Mouse (Mus musculus) hindlimb bud, embryonic 11.5 days (tissue): Measurements from ENCODE around the gene Pigs.

Experiments
- DNase-seq: peaks from one replicate; pipeline ENCODE4 v3.0.0-alpha.2; 2012; ENCODE audit warnings: low read depth, low spot score; ENCODE audit errors: extremely low spot score

The Pigs gene

DNA sequence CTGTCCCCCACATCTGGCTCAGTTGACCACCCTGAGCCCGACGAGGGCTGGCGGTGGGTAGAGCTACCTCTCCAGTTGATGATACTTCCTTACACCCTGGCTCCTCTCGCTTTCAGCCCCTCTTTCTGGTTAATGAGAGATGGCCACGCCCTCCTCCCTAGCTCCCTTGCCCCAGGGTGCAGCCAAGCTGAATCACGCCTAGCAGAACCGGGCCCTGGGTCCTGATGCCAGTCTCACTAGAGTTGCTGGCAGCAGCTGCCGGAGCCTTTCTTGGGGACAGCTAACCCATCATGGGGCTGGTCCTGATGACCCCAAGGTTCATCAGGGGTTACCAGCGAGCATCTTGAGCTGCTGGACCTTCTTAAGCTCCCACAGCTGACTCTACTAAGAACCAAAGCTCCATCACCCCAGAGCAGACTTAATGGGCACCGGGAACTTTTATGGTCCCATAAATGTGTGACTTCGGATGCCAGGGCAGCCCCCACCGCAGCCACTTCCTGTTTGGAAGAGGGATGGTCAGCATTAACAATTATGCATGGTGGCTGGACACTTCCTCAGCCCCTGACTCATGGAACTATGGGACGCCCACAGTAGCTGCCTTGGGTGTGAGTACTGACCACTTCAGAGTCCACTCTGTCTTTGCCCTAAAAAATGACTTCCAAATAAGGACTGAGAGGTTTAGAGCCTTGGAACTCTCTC is 35.2 kb downstream of the Pigs start:
- DNase-seq: no peak

DNA sequence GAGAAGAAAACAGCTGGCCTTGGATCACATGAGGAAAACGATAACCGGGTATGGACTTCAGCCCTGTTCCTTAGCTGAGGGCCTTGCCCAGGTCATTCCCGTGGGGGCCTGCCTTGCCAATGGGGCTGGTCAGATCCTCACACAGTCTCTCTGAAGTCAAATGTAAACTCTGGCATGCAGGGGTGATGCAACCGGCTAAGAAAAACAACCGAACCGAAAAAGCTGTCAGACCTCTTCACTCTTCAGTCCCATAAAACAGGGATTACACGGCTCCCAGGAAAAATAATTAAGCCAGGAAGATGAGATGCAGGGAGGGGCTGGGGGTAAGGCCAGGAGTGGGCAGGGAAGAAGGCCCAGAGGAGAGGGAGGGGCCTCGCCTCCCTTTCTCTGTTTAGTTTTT is 35.9 kb downstream of the Pigs start:
- no peak for DNase-seq

DNA sequence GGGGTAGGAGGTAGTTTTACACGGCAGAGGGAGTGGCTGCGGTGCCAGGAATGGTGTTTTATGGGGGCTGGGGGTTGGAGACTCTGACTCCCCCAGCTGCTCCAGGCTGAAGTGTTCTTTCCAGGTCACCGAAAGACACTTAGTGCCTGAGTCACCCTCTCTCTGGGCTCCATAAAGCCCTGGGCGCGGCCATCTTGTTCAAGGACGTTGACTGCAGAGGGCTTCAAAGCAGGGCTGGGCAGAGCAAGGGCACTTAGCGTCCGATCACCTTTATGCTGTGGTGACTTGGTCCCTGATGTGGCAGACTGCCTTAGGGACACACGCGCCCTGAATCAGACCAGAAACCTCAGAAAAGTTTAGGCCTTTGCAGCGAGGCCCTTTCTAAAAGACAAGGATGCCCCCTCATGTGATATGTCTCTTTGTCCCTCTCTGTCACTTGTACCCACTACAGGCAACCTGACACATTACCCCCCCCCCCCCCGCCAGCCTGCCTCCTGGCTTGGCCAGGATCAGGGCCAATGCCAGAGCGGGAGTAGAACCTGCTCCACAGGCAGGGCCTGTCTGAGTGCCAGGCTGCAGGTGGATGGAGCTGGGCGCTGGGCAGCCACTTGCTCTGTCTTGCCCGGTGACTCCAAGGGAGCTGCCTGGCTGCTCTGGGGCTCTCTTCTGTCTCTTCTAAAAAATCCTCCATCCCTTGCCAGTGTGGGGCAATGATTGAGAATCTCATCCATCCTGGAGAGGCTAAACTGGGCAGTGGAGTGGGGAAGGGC is 39.4 kb downstream of the Pigs start:
- no peak for DNase-seq

DNA sequence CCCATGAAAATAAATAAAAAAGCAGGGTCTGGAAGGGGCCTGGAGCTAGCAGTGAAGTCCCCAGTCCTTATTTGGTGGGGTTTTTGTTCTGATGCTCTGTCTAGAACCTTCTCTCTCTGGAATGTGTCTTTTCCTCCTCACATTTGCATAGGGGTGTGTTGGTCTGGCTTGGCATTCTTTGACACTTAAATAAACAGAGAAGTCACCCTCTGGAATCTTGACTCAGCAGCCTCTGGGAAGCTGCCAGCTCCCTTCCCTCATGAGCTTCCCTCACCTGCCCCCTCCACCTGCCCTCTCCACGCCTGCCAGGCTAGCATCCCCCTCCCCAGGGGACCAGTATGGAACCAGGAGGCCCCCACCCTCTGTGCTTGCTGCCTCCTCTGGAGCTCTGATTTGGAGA is 42.2 kb downstream of the Pigs start:
- no peak for DNase-seq

DNA sequence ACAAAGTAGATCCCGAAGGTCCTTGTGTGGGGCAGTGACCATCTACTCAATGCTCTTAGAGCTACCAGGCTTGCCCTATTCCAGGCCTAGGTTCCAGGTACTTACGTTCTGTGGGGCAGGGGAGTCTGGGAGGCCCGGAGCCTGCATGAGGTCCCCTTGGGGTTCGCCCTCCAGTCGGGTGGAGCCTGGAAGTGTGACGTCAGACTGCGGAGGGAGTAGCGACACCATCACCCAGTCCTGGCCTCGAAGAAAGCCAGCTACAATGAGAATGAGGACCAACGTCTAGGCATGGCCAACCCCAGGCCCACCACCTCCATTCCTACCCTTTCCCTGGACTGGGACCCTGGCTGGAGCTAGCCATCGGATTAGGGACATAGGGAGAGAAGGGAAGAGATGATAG is 43.5 kb downstream of the Pigs start:
- DNase-seq: no peak

DNA sequence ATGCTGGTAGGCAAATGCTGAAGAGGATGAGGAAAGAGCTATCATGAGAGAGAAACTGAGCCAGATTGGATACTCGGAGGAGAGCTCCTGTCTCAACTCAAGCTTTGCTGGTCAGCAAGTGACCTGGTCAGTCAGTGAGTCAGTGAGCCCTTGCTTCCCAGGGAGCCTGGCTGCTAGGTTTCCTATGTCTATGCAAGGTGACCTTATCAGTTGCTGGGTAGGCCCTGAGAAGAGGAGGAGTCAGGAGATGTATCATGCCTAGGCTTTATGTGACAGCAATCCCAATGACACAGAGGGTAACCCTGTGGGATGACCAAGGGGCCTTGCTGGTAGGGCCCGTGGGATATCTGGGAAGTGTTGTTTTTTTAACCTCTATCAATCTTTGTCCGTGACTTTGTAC is 44.0 kb downstream of the Pigs start:
- DNase-seq: no peak

DNA sequence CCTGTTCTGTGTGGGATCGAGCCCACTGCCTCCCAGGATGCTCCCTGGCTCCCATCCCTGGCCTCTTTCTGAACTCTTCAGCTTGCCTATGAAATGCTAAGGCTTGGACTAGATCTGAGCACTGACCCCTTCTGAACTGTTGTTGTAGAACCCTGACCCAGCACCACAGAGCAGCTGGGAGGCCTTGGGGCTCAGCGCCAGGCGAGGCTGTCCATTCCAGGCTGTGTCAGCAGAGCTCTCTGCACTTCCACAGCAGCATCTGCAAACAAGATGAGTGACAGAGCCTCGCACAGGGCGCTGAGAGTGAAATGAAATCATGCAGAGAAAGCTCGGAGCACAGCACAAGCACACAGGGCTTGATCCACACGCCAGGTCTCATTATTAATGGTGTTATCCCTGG is 44.4 kb downstream of the Pigs start:
- DNase-seq: no peak

DNA sequence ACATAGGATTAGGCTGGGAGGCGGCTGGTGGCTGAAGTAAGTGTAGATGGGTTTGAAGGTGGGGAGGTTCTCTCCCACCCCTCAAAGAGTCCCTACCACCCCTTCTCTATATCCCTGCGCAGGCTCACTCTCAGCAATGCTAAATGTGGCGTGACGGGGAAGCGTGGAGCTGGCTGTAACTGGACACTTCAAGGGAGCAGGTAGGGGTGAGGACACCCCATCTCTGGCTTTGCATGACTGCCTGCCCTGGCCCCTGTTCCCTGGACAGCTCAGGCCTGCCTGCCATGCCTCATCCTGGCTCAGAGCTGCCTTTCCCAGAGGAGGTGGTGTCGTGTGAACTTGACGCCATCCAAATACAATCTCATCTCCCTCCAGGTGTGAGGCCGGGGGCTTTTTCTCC is 45.9 kb downstream of the Pigs start:
- DNase-seq: no peak

DNA sequence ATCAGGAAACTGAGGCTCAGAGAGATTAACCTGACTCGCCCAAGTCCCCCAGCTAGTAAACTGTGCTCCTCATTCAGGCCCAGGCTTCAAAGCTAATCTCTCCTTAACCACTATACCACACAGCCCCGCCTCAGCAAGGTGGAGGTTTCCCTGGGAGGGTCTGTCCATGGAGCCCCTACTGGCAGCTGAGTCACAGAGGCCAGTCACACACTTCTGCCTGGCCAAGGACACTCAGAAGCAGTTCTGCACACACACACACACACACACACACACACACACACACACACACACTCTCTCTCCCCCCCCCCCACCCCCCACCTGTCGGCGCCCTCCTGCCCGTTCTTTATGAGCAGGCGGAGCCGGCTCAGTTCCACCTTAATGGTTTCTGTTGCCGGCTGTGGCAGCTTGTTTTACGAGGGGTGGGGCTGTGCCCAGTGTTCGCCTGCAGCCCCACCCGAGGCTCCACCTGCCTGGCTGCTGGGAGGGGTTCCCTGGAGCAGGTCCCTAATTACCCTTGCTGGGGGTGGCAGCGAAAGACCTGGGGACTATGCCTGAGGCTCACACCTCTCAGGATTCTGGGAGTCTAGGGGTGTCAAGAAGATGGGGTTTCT is 49.4 kb downstream of the Pigs start:
- no peak for DNase-seq

DNA sequence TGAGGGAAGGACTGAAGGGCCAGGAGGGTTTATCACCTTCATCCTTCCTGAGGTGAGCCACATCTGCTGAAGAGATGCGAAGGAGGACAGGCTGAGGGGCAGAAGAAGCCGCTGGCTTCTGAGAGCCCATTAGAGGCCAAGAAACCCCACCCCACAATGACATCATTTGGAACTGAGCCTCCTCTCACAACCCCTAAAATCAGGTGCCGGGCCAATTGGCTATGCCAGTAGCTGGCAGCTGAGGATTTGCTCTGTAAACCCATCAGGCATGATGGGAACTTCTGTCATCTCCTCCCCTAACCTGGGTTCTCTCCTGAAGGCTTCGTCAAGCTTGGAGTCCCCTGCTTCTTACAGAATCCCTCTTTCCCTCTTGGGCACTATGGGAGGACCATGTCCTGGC is 52.1 kb downstream of the Pigs start:
- DNase-seq: no peak

DNA sequence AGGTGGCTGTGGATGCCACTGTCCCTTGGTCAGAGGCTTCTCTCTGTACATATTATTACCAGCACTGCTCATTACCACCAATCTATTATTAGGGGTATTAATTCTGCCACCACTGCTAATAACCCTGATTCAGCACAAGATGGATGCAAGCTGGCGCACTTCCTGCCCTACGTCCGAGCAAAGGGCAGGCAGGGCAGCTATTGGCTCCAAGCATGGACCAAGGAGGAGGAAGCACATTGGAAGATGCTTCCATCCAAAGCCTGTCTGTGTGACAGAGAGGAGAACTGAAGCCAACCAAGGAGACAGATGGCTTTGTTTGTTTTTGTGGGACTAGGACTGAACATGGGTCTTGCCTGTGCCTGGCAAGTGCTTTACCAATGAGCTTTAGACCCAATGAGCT is 52.8 kb downstream of the Pigs start:
- DNase-seq: no peak

DNA sequence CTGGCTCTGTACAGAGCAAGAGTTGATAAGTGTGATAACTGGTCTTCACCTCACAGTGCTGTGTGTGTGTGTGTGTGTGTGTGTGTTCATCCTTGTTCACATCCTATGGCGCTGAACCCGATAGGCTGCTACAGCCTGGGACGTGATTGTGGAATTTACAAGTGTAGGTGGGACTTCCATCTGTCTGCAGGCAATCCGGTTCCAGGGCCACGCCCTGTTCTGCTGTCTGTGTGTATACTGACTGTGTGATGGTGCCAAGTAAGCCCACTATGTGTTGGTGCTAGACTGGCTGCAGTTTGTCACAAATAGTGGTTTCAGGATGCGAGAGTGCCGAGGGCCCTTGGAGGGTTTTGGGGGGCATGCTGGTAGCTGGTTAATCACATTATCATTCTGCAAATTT is 54.1 kb downstream of the Pigs start:
- no peak for DNase-seq

DNA sequence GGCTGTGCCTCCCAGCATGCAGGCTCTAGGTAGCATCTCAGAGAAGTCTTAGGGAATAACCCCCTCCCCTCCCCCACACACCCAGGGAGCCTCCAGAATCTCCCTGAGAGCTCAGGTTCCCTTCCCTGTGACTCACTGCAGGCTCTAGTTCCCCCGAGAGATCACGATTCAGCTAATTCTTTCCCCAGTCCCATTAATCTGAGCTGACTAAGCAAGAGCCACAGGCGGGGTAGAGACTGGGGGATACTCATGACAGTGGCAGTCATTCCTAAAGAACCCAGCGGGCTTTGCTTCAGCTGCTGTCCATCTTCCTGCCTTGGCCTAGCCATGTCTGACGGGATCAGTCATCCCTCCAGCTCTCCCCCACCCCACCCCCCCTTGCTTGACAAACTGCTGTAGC is 54.5 kb downstream of the Pigs start:
- no peak for DNase-seq

DNA sequence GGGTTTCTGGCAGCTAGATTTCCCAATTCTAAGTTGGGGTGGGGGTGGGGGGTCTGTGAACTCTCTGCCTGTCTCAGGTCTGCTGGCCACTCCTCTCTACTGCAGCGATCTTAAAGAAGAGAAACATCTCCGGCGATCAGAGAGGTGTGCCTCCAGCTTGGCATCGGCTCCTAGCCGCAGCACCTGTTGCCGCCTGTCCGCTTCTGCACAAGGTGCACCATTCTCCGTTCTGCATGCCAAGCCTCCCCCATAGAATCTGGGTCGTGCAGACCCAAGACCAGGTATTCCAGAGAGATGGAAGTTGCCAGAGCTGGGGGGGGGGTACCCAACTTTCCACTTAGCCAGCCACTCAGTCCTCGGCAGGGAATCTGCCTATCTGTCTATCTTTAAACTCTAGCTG is 57.6 kb downstream of the Pigs start:
- DNase-seq: no peak

DNA sequence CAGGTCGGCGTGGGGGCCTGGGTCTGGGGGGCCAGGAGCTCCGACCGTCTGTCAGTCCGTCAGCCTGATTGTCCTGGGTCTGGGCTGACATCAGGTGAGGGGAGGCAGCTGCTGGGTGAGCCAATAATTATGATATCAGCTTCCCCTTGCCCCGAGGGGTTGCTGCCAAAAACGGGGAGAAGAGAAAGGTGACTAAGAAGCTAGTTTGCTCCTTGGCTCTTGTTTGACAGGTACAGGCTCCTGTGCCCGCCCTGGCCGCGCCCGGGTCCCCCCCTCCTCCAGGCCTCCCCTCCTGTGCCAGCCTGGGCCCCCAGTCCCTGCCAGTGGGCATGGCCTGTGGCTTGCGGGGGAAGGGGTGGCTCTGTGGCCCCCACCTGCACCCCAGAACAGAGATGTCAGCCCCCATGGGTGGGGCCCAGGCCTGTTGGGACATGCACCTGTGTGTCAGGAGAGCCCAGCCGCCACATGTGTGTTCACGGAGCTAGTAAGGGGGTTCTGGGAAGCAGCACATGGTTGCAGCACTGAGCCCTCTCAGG is 58.4 kb downstream of the Pigs start, which contains the start of gene Foxn1:
Gene Foxn1, minus strand, starts transcription at position 51 of the 536 bp plus-strand sequence.
- DNase-seq: no peak
